Mouse (Mus musculus) kidney, adult 2 months (tissue): ENCODE results near the gene Sel1l2.

ENCODE experiments used
- CTCF ChIP-seq: fragments of 200-500 bp; conservative IDR thresholded peaks from 2 replicates; pipeline ENCODE4 v1.5.1; 2011; ENCODE audit warnings: low read depth, mild to moderate bottlenecking, control low read depth, low read length, moderate library complexity, mixed read lengths; ENCODE audit not compliant: insufficient read depth, insufficient read length
- POLR2A ChIP-seq: fragments of 200-500 bp; IDR thresholded peaks from one replicate; pipeline ENCODE4 v1.6.1; 2011; ENCODE audit warnings: low read depth, low read length, control low read depth

DNA sequence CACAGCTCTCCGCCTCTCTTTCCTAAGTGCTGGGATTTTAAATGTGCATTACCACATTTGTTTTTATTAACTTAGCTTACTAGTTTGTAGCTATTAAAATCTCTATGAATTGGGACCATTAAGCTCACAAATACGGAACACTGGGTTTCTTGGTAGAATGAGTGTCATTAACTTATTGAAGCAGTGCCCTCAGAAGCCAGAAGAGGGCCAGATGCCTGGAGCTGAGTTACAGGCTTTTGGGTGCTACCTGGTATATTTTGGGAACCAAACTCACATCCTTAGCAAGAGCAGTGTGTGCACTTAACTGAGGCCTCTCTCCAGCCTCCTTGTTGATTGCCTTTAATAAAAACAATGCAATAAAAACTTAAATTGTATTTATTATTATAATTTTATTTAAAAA is 188.8 kb downstream of the Sel1l2 start:
- TF ChIP-seq CTCF: 0 out of 2 replicates have a peak, but pooled peaks have one; percentile 21
- no peak for TF ChIP-seq POLR2A
